Mouse (Mus musculus): ENCODE measurements around the gene Zfp428.

- no peak for TF ChIP-seq EP300 (IDR thresholded peaks at IDR 0.05; ENCODE audit: low read depth)
- no peak for TF ChIP-seq CTCF (IDR thresholded peaks at IDR 0.05; ENCODE audit: low read depth)
Measured at GRCm38 (mm10) chr7:24517077-24517476, 10.3 kb downstream of the Zfp428 start.

All from heart, postnatal 0 days (tissue).